Mouse (Mus musculus) hindbrain, embryonic 10.5 days (tissue): ENCODE results near the gene Bbof1. TPM values are rescaled to one million over a fixed set of nuclear protein-coding genes. Genes with fewer than 3 reads are reported as not detected.

Experiments
- DNase-seq: peaks from one replicate; pipeline ENCODE4 v3.0.0-alpha.2; 2017; ENCODE audit warnings: low spot score
- H3K27ac ChIP-seq: fragments of 300-500 bp; sonication (generic); 2 replicates; pipeline ENCODE4 v1.5.1; 2016; ENCODE audit warnings: mild to moderate bottlenecking, moderate library complexity
- H3K27me3 ChIP-seq: fragments of 300-500 bp; sonication (generic); 2 replicates; pipeline ENCODE4 v1.6.1; 2016; ENCODE audit warnings: mild to moderate bottlenecking; ENCODE audit not compliant: poor library complexity, insufficient read depth, severe bottlenecking
- H3K36me3 ChIP-seq: fragments of 300-500 bp; sonication (generic); 2 replicates; pipeline ENCODE4 v1.6.1; 2016; ENCODE audit warnings: mild to moderate bottlenecking, moderate library complexity
- H3K4me1 ChIP-seq: fragments of 300-500 bp; sonication (generic); replicated peaks from 2 replicates; pipeline ENCODE4 v1.6.1; 2016; ENCODE audit warnings: mild to moderate bottlenecking
- H3K4me3 ChIP-seq: fragments of 300-500 bp; sonication (generic); 2 replicates; pipeline ENCODE4 v1.5.1; 2016; ENCODE audit warnings: mild to moderate bottlenecking, moderate library complexity
- H3K9me3 ChIP-seq: fragments of 300-500 bp; sonication (generic); 2 replicates; pipeline ENCODE4 v1.6.1; 2016; ENCODE audit warnings: mild to moderate bottlenecking, moderate library complexity
- WGBS: fragments of 180-500 bp; shearing (Covaris S2); methylation state at CpG from one replicate; pipeline ENCODE4 v1.1.7; 2016; 5-methylcytosine and 5-hydroxymethylcytosine counted together
- polyA plus RNA-seq: library from polyadenylated mRNA; unstranded; fragments of >200 nt; fragmentation: Nextera tagmentation; extraction: Ambion mirVana; gene quantifications from 2 replicates; pipeline ENCODE4 v1.2.1, GENCODE M21; 2016

Gene Bbof1
- polyA plus RNA-seq, 1 experiment from 2014 or later = 0.68 TPM

DNA sequence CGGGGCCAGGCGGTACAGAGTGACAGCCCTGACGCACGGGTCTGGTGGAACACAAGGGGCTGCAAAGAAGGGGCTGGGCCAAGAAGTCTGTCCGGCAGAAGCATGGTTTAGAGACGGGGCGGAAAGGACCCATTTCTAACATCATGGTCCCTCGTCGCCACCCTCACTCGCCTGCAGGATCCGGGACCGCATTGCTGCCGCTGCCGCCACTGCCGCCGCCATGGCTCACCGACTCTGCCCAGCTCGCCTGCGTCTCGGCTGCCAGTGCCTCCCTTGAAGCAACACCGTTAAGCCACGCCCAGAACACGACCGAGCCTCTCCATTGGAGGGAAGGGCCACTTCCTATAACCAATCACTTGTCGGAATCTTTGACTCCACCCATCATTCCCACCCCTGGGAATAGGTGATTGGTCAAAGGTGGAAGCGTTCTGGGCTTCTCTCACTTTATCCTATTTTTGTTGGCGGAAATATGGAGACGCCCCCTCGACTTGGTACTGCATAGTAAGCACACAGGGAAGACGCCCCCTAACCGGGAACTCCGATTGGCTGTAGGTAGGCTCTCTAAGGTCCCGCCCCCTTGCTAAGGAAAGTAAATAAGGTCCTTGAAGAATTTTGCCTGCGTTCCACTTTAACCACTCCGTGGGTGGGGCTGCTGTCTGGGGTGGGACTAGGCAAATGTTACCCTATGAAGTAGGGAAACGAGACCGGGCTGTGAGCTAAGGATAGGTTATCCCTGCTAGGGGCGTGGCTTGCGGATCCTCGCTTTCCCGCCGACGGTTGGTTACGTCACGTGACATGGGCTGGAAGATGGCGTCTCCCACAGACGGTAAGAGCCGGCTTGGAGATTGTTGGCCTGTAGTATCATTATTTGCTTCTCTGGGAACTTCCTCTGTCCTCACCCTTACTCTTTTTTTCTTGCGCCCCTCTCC is 42.1 kb downstream of the Bbof1 start, which contains the start of the genes Aldh6a1 and Lin52:
Aldh6a1 (minus strand) TSS at position 287 of the 929 bp plus-strand sequence.
Lin52 (plus strand) TSS at position 705 of the 929 bp plus-strand sequence.
- H3K4me3 ChIP-seq = peak within 1 kb of the TSS; percentile 86
- H3K4me1 ChIP-seq = peaks cover 24% of the 10 kb centered on the region
- H3K27me3 ChIP-seq = no peaks in the 10 kb centered on the region
- H3K27ac ChIP-seq = peak within 1 kb of the TSS; percentile 89
- no peaks in the 10 kb centered on the region for H3K36me3 ChIP-seq
- DNase-seq = peak; percentile 94
- under 1% methylated on average over 49 of the region's 49 CpGs for WGBS
- no peaks in the 10 kb centered on the region for H3K9me3 ChIP-seq

DNA sequence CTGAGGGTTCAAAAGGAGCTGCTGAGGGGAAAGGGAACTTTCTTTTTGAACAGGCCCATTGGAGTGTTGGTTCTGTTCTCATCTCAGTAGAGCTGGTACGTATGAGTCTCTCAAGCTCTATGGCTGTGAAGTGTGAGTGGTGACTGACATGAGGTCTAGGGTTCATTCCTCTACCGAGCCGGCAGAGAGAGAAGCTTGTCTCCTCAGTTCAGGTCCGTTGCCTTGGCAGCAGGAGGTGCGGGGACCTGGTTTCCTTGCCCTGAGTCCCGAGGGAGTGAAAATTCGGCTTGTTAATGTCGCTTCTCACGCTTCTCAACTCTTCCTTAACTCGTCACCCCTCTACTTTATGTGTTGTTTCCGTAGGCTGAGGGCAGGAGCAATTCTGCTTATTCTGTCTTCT is 42.9 kb downstream of the Bbof1 start:
- Histone ChIP-seq H3K27me3 (no peaks in the 10 kb centered on the region), H3K9me3 (no peaks in the 10 kb centered on the region), H3K4me3 (peak overlapping the region; percentile 86), H3K27ac (peak overlapping the region; percentile 89), H3K36me3 (peaks cover 2% of the 10 kb centered on the region), H3K4me1 (peaks cover 24% of the 10 kb centered on the region)
- WGBS = 4% methylated on average over 11 of the region's 11 CpGs
- no peak for DNase-seq

DNA sequence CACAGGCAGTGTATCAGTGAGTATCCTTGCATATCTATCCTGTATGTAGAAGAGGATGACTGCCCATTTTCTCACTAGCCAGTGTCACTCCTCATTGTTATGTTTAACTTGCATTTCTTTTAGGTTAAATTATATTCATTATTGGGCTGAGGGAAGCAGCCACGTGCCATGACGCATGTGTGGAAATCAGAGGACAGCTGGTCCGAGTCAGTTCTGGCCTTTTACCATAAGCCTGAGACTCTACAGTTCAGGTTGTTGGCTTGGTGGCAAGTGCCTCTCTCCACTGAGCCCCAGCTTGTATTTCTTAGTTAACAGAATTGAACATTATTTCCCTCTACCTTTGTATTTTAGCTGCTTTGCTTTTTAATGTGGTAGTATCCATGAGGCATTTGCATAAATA is 48.0 kb downstream of the Bbof1 start:
- 93% methylated on average over 3 of the region's 3 CpGs for WGBS
- peaks cover 11% of the 10 kb centered on the region for H3K4me1 ChIP-seq
- no peaks in the 10 kb centered on the region; the same call in 1 of the 2 replicates for H3K9me3 ChIP-seq
- peaks cover 41% of the 10 kb centered on the region for H3K36me3 ChIP-seq
- H3K27me3 ChIP-seq = no peaks in the 10 kb centered on the region
- H3K4me3 ChIP-seq = no peak overlapping the region
- no peak for DNase-seq
- H3K27ac ChIP-seq = no peak overlapping the region

DNA sequence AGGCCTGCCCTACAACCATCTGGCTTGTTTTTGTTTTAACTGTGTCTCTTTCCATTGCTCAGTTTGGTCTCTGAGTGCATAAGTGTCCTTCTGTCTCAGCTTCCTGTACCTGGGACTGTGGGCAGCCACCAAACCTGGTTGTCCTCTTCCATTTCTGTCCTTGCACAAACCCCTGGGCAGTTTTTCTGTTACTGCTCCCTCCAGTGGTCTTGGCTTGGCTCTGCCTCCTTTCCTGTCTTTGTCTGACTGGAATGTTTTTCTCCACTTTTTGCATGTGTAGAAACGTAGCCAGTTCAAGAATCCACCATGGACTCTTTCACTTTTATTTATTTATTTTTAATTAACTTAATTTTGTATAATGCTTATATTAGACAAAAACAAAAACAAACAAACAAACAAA is 51.0 kb downstream of the Bbof1 start:
- Histone ChIP-seq H3K27me3 (no peaks in the 10 kb centered on the region), H3K36me3 (peaks cover 69% of the 10 kb centered on the region), H3K4me1 (no peaks in the 10 kb centered on the region), H3K4me3 (no peak overlapping the region), H3K9me3 (no peaks in the 10 kb centered on the region; the same call in 1 of the 2 replicates), H3K27ac (no peak overlapping the region)
- WGBS = 64% methylated on average over 1 of the region's 1 CpGs
- no peak for DNase-seq

DNA sequence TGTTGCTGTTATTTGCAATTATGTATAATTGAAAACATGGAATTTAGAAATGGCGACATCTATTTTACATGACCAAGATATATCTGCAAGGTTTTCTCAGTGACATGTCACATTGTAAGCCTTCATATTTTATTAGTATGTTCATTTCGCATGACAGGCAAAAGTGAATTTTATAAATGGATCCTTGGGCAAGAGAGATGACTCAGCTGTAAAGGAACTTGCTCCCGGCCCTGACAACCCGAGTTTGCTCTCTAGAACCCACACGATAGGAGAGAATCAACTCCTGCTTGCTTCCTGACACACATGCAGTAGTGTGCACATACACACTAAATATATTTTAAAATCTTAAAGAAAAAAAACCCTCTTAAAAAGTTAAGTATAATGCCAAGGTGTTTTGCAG is 52.5 kb downstream of the Bbof1 start:
- H3K27ac ChIP-seq = no peak overlapping the region
- 93% methylated on average over 5 of the region's 5 CpGs for WGBS
- H3K36me3 ChIP-seq = peaks cover 70% of the 10 kb centered on the region
- H3K27me3 ChIP-seq = no peaks in the 10 kb centered on the region
- H3K9me3 ChIP-seq = no peaks in the 10 kb centered on the region; the same call in 1 of the 2 replicates
- DNase-seq = no peak
- no peak overlapping the region for H3K4me3 ChIP-seq
- H3K4me1 ChIP-seq = no peaks in the 10 kb centered on the region

DNA sequence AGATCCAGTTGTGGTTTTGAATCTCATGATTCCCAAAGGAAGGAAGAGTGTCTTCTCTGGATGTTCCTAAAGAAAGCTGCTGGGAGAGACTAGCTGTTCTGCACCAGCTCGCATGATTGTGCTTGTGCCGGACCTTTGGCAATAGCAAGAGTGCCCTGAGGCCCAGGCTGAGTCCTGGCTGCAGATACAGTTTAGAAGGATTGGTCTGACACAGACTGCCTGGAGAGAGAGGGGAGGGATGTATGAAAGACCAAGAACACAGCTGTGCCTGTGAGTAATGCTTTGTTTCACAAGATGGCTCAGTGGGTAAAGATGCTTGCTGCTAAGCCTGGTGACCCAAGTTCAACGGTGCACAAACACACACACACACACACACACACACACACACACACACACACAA is 54.0 kb downstream of the Bbof1 start:
- no peak for DNase-seq
- Histone ChIP-seq H3K4me3 (no peak overlapping the region), H3K36me3 (peaks cover 58% of the 10 kb centered on the region), H3K27me3 (no peaks in the 10 kb centered on the region), H3K4me1 (no peaks in the 10 kb centered on the region), H3K9me3 (no peaks in the 10 kb centered on the region; the same call in 1 of the 2 replicates), H3K27ac (no peak overlapping the region; the same call in 1 of the 2 replicates)
- 86% methylated on average over 3 of the region's 3 CpGs for WGBS

DNA sequence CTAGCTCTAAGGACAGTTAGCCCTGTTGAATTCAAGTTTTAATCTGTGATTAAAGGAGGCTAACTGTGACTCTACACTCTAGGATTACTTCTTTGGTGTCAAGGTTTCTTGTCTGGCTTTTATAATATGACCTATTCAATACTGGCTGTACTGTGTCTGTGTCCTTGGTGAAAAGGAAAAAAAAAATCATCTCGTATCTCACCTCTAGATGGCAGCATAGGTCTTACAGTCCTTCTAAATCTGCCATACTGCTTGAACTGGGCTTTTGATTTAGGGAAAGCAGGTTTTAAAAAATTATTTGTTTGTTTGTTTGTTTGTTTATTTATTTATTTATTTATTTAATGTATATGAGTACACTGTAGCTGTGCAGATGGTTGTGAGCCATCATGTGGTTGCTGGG is 59.8 kb downstream of the Bbof1 start:
- Histone ChIP-seq H3K4me3 (no peak overlapping the region), H3K4me1 (no peaks in the 10 kb centered on the region), H3K9me3 (no peaks in the 10 kb centered on the region), H3K36me3 (peaks cover 36% of the 10 kb centered on the region), H3K27ac (no peak overlapping the region), H3K27me3 (no peaks in the 10 kb centered on the region)
- whole genome bisulfite sequencing = 6% methylated on average over 1 of the region's 1 CpGs
- no peak for DNase-seq

DNA sequence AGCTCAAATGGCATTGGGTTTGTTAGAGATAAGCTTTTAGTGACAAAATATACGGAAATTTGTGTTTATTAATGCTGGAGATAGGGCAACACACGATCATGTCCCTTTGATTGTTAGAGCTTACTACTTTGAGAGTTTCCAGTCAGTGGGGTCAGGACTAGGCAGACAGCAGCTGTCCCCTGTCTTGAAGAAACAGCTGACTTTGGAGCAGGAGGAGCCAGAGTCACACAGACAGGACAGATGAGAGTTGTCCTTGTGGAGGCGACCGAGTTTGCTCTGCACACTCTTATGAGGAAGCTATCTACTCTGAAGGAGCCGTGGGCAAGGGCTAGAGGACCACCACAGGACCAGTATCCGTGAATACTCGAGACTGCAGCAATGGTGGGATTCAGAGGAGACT is 70.1 kb downstream of the Bbof1 start:
- H3K27me3 ChIP-seq = peaks cover 26% of the 10 kb centered on the region
- no peak for DNase-seq
- WGBS = 94% methylated on average over 7 of the region's 7 CpGs
- H3K27ac ChIP-seq = no peak overlapping the region
- peaks cover 29% of the 10 kb centered on the region for H3K36me3 ChIP-seq
- H3K4me3 ChIP-seq = no peak overlapping the region
- no peaks in the 10 kb centered on the region for H3K9me3 ChIP-seq
- H3K4me1 ChIP-seq = no peaks in the 10 kb centered on the region

DNA sequence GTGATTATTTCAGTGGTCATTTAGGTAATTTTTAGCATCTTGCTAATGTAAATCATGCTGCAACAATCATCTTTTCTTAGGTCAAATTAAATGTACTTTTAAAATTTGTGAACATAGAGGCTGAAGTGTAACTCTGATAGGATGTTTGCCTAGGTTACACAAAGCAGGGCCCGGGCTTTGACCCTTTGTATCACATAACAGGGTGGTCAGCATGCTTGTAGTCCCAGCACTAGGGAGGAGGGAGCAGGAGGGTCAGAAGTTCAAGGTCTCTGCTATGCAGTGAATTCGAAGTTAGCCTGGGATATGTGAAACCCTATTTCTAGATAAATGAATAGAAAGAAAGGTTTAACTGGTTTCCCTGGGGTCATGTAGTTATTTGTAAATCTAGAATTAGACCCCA is 72.4 kb downstream of the Bbof1 start:
- Histone ChIP-seq H3K27me3 (peaks cover 46% of the 10 kb centered on the region), H3K9me3 (no peaks in the 10 kb centered on the region), H3K4me1 (no peaks in the 10 kb centered on the region), H3K4me3 (no peak overlapping the region), H3K36me3 (peaks cover 14% of the 10 kb centered on the region; the same call in 1 of the 2 replicates), H3K27ac (no peak overlapping the region)
- no peak for DNase-seq
- WGBS = 67% methylated on average over 2 of the region's 2 CpGs

DNA sequence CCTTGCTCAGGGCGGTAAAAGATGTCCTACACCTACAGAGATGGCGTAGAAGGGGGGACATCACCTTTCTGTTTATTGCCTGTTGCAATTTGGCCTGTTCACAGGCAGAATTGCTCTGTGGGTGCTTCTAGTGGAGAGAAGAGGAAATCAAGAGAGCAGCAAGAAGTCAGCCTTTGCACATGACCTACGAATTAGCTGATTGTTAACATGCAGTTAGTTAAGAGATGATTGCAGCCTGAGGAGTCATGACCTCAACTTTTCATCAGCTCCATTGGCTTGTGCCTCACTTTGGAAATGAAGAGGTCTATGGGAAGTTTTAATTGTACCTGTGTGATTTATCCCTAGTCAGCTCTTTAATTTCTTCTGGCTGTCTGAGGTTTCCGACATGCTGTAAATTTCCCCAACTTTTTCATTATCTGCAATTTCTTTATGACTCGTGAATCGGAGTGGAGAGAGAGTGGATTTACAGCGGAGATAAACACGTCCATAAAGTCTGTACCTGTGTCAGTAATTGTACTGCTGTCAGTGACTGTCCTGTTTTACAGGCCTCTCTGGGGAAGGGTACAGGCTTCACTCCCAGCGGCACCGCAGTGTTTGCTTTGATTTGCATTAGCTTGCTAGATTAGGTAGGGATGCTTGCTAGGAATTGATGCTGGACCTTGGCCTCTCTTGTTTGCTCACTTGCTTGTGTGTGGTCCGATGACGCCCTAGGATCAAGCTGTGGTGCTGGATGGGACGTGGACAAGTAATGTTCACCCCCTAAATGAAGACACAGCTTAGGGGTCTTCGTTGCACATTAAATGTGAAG is 74.1 kb downstream of the Bbof1 start:
- no peaks in the 10 kb centered on the region for H3K9me3 ChIP-seq
- WGBS = 94% methylated on average over 14 of the region's 14 CpGs
- peaks cover 48% of the 10 kb centered on the region for H3K27me3 ChIP-seq
- H3K4me1 ChIP-seq = peaks cover 9% of the 10 kb centered on the region
- DNase-seq = no peak
- peaks cover 11% of the 10 kb centered on the region; the same call in 1 of the 2 replicates for H3K36me3 ChIP-seq
- H3K4me3 ChIP-seq = no peak overlapping the region
- H3K27ac ChIP-seq = no peak overlapping the region

DNA sequence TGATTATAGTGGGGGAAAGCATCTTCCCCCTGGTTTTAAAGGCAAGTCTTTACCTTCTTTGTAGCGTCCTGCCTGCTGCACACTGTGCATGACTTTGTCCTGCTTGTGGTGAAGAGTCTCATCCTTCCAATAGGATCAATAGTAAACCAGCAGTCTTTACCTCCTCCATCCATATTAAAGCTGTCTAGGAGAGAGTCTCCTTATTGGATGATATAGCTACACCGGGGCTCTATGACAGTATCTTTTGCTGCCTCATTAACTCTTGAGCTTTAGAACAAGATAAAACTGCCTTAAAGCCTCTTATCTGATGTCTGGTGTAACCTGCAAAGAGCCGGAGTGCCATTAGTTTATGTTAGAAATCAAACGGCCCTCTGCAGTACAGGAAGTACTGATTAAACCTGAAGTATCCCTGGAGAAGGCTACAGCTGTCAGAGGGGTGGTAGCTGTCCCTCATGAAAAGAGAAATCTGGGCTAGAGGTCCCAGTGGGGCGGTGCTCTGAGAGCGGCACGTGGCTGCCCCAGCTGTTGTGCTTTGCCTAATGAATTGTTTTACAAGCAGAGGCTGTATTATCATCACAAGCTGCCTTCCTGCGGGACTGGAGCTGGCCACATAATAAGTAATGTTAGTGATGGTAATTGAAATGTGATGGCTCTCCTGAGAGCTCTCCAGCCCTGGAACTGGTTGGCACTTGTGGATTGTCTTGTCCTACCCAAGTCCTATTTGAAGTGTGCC is 78.6 kb downstream of the Bbof1 start:
- peaks cover 10% of the 10 kb centered on the region for H3K4me1 ChIP-seq
- no peaks in the 10 kb centered on the region for H3K9me3 ChIP-seq
- peaks cover 67% of the 10 kb centered on the region for H3K27me3 ChIP-seq
- no peak overlapping the region for H3K4me3 ChIP-seq
- no peak overlapping the region for H3K27ac ChIP-seq
- DNase-seq = peak; percentile 65
- 53% methylated on average over 8 of the region's 8 CpGs for WGBS
- 0 out of 2 replicates have a peak, but pooled peaks cover 4% of the 10 kb centered on the region for H3K36me3 ChIP-seq
